Mouse (Mus musculus) liver, embryonic 14.5 days (tissue): ENCODE measurements around the gene Tor1aip2.

Experiments used
- CTCF ChIP-seq: IDR thresholded peaks from 2 replicates; pipeline ENCODE4 v1.5.1; 2016; ENCODE audit warnings: antibody characterized with exemption, low read depth, control low read depth
- EP300 ChIP-seq: IDR thresholded peaks from 2 replicates; pipeline ENCODE4 v1.6.1; 2016; ENCODE audit warnings: antibody characterized with exemption, low read depth

- no peak for TF ChIP-seq CTCF
- no peak for TF ChIP-seq EP300
These were observed 39.4 kb downstream of the Tor1aip2 start for GRCm38 (mm10) chr1:156074575-156074974.
